Mouse (Mus musculus) embryonic fibroblast, embryonic 13.5 days (primary cell): ENCODE measurements at regions not wholly inside any gene's neighbourhood (a gene's known extent, or its start where the extent isn't known, plus 50 kb on each side); places are given as distances from the start of the nearest gene placed in this dataset.

Experiments used
- CTCF ChIP-seq: IDR thresholded peaks from 2 replicates; pipeline ENCODE4 v1.5.1; 2011; ENCODE audit warnings: mild to moderate bottlenecking, control low read depth, low read length, moderate library complexity, borderline replicate concordance; ENCODE audit not compliant: insufficient read depth
- POLR2A ChIP-seq: IDR thresholded peaks from 2 replicates; pipeline ENCODE4 v1.6.1; 2011; ENCODE audit warnings: low read depth, mild to moderate bottlenecking, control low read depth, low read length, moderate library complexity

DNA sequence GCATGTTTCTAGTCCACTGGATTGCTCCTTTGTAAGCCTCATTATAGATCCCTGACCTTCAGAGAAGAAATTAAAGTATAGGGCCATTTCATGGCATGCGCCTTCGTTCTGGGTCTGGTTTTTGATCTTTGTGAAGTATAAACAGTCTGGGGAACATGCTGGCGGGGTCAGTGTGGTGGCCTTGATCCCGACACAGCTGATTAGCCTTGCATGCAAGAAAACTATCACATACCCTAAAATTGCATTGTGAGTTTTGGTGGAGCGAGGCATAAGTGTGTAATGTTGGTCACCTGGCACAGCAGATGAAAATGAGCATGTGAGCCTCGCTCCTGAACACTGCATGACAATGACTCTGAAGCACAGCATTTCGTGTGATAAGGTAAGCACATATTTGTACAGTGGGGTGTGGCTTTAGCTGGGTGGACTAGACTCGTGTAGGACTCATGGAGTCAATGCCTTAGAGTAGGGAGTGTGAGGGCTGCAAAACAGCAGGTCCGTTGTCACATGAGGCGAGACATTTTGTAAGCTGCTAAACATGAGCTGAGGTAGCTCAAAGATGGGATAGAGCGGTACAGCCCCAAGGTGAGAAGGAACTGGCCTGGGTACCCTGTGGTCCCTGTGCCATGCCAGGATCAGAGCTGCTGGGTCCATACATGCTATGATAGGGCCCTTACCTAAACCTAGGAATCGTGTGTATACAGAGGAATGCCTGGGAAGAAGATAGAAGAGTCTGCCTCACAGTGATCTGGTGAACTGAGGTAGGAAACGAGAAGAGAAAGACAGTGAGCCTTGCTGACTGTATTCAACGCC, 601.4 kb upstream of the 4930452B06Rik start:
- no peak for TF ChIP-seq CTCF
- TF ChIP-seq POLR2A: no peak
